Mouse (Mus musculus) v-Abl transformed pro-B cells (cell line): ENCODE measurements around the gene Gba.

ENCODE experiments used
- in situ Hi-C, 2 experiments: fragments of 400-800 bp; cut with MboI; formaldehyde crosslinking; loops; one replicate each; pipeline ENCODE4 v1.15.1; 2025; ENCODE audit not compliant: unreplicated experiment in 2 of 2

Gba gene

GRCm38 (mm10) chr3:89181749-89182500 lies 20.8 kb upstream of the Gba start:
- in situ Hi-C loops = no loop called here

GRCm38 (mm10) chr3:89182531-89183057 lies 20.1 kb upstream of the Gba start:
- in situ Hi-C loops = no loop called here

- in situ Hi-C loops = no loop called here
Observed at GRCm38 (mm10) chr3:89183058-89183958, 19.4 kb upstream of the Gba start, which contains the start of gene Fam189b. Fam189b (plus strand) TSS chr3:89183143.

- in situ Hi-C loops = no loop called here
Observed at GRCm38 (mm10) chr3:89183959-89184315, 18.8 kb upstream of the Gba start.

- in situ Hi-C loops = no loop called here
Observed at GRCm38 (mm10) chr3:89187197-89187596, 15.5 kb upstream of the Gba start.

GRCm38 (mm10) chr3:89187690-89188477 lies 14.8 kb upstream of the Gba start:
- in situ Hi-C loops = no loop called here

GRCm38 (mm10) chr3:89188478-89188875 lies 14.3 kb upstream of the Gba start:
- in situ Hi-C loops = no loop called here

GRCm38 (mm10) chr3:89190436-89190835 lies 12.3 kb upstream of the Gba start:
- in situ Hi-C loops = loop anchor here in 1 of 2 experiments (10.0 kb wide), 1 partner anchor 246 kb away; no protein-coding TSS in a partner anchor

- in situ Hi-C loops = loop anchor here in 1 of 2 experiments (10.0 kb wide), 1 partner anchor 249 kb away; no protein-coding TSS in a partner anchor
Observed at GRCm38 (mm10) chr3:89193351-89193750, 9.4 kb upstream of the Gba start.

GRCm38 (mm10) chr3:89193853-89194252 lies 8.9 kb upstream of the Gba start:
- in situ Hi-C loops = loop anchor here in 1 of 2 experiments (10.0 kb wide), 1 partner anchor 249 kb away; no protein-coding TSS in a partner anchor

GRCm38 (mm10) chr3:89195979-89196877 lies 6.5 kb upstream of the Gba start:
- in situ Hi-C loops = loop anchor here in 1 of 2 experiments (5.0 to 10.0 kb wide), 2 partner anchors 34 to 251 kb away; partner anchors contain the start of genes Clk2 and Hcn3

GRCm38 (mm10) chr3:89199839-89200238 lies 2.9 kb upstream of the Gba start:
- in situ Hi-C loops = loop anchor here in 1 of 2 experiments (5.0 to 25.0 kb wide), 3 partner anchors 38 to 513 kb away; partner anchors contain the start of genes Clk2, Hcn3 and Khdc4

GRCm38 (mm10) chr3:89203142-89203514 lies 400 bp downstream of the Gba start:
- in situ Hi-C loops = loop anchor here in 1 of 2 experiments (25.0 kb wide), 1 partner anchor 516 kb away; the partner anchor contains the start of gene Khdc4

GRCm38 (mm10) chr3:89206079-89206478 lies 3.4 kb downstream of the Gba start:
- in situ Hi-C loops = loop anchor here (5.0 to 25.0 kb wide), 2 partner anchors 44 to 519 kb away; partner anchors contain the start of genes Clk2 (in 1 of the 2), Hcn3 (in 1 of the 2) and Khdc4 (in 1 of the 2)

GRCm38 (mm10) chr3:89206695-89207094 lies 4.0 kb downstream of the Gba start:
- in situ Hi-C loops = loop anchor here (5.0 to 25.0 kb wide), 2 partner anchors 44 to 519 kb away; partner anchors contain the start of genes Clk2 (in 1 of the 2), Hcn3 (in 1 of the 2) and Khdc4 (in 1 of the 2)

- in situ Hi-C loops = loop anchor here (5.0 to 25.0 kb wide), 2 partner anchors 46 to 521 kb away; partner anchors contain the start of genes Clk2 (in 1 of the 2), Hcn3 (in 1 of the 2) and Khdc4 (in 1 of the 2)
Observed at GRCm38 (mm10) chr3:89208075-89208657, 5.4 kb downstream of the Gba start.

- in situ Hi-C loops = loop anchor here (5.0 to 25.0 kb wide), 2 partner anchors 46 to 521 kb away; partner anchors contain the start of genes Clk2 (in 1 of the 2), Hcn3 (in 1 of the 2) and Khdc4 (in 1 of the 2)
Observed at GRCm38 (mm10) chr3:89208736-89209135, 6.0 kb downstream of the Gba start.

GRCm38 (mm10) chr3:89209731-89210130 lies 7.0 kb downstream of the Gba start:
- in situ Hi-C loops = loop anchor here (5.0 to 25.0 kb wide), 2 partner anchors 47 to 522 kb away; partner anchors contain the start of genes Clk2 (in 1 of the 2), Hcn3 (in 1 of the 2) and Khdc4 (in 1 of the 2)
